Mouse (Mus musculus) cortical plate, adult 2 months (tissue): ENCODE measurements around the gene Zbtb18.

Experiments used
- CTCF ChIP-seq: fragments of 200-500 bp; IDR thresholded peaks from 2 replicates; pipeline ENCODE4 v1.5.1; 2011; ENCODE audit warnings: mild to moderate bottlenecking, control low read depth, low read length; ENCODE audit not compliant: insufficient read depth; ENCODE audit errors: extremely low read depth
- POLR2A ChIP-seq: fragments of 200-500 bp; IDR thresholded peaks from 2 replicates; pipeline ENCODE4 v1.6.1; 2011; ENCODE audit warnings: mild to moderate bottlenecking, low read length, control low read depth; ENCODE audit not compliant: insufficient read depth; ENCODE audit errors: extremely low read depth

DNA sequence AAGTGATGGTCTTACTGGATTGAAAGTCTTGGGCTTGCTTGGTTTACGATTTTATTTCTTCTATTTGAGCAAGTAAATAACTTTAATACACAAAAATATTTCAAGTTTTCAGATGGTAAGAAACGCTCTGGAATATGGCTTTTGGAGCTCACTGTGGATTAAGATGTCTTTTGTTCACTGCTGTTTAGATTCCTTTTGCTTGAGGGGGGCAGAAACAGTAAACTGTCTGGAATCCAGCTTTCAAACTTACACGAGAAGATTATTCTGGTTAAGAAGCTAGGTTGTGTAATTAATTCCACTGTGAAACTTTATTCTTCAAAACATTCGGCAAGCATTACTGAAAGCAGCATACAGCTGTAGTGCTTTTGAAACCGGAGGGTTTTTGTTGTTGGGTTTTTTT is 2.8 kb downstream of the Zbtb18 start:
- no peak for TF ChIP-seq POLR2A
- no peak for TF ChIP-seq CTCF
